Mouse (Mus musculus): ENCODE data around the gene Mbip. TPM values are rescaled to one million over a fixed set of nuclear protein-coding genes. Genes with fewer than 3 reads are reported as not detected.

The Mbip gene
- polyA plus RNA-seq, 1 experiment from 2014 or later, result 38.8 TPM

- DNase-seq (ENCODE audit: low spot score), result no peak
Observed at GRCm38 (mm10) chr12:56295160-56295559, 50.5 kb downstream of the Mbip start.

- no peak for DNase-seq (ENCODE audit: low spot score)
Observed at GRCm38 (mm10) chr12:56288548-56288947, 57.1 kb downstream of the Mbip start.

- DNase-seq (ENCODE audit: low spot score), result no peak
Observed at GRCm38 (mm10) chr12:56286828-56287227, 58.9 kb downstream of the Mbip start.

GRCm38 (mm10) chr12:56284210-56284609, 61.5 kb downstream of the Mbip start:
- DNase-seq (ENCODE audit: low spot score), result no peak

- no peak for DNase-seq (ENCODE audit: low spot score)
Observed at GRCm38 (mm10) chr12:56281649-56282048, 64.0 kb downstream of the Mbip start.

Other genes with a start within 250 kb of the Mbip start
- 0.05 TPM in 1 of 2 replicates, not detected in the other for gene Nkx2-1, start 191.0 kb upstream of the Mbip start, polyA plus RNA-seq (2015; fragmentation: Nextera tagmentation; extraction: Ambion mirVana)